Mouse (Mus musculus): Measurements from ENCODE around the gene Pramel5.
"Not testable (repeated sequence)": the region's sequence is repeated elsewhere in the genome, so short reads cannot be mapped to it uniquely, and the experiment has no call there.

Pramel5 gene

DNA sequence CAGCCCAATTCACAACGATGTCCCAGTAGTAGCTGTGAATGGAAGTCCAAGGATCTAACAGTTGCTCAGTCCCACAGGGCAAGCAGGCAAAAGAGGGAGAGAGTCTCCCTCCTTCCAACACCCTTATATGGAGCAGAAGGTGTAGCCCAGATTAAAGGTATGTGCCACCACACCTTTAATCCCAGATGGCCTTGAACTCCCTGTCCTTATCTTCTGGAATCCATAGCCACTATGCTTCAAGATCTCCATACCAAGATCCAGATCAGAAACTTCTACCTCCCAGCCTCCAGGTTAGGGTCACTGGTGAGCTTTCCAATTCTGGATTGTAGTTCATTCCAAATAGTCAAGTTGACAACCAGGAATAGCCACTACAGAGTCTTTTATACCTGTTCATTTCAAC lies at the start of gene Pramel5:
TSS of gene Pramel5 (minus strand) at position 101 of the 400 bp plus-strand sequence.
- DNase-seq (ENCODE audit: low read depth): not testable (repeated sequence)

DNA sequence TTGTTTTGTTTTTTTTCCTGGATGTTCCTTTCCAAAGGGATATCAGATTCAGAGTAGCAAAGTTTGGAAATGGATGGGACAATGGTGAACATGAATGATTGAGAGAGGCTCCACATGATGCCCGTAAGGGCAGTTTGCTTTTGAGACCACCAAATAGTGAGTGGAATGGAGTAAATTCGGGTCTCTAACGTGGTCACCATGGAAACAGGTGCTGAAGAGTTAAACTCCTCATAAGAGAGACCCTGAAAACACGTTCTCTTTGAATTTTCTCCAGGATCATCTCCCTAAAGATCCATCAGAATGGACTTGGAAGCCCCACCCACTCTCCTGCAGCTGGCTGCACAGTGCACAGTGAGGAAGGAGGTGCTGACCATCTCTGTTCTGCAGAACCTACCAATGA lies 49.7 kb upstream of the Pramel5 start, which contains the start of gene Gm13128:
TSS of gene Gm13128 (plus strand) at position 301 of the 400 bp plus-strand sequence.
- not testable (repeated sequence) for DNase-seq (ENCODE audit: low read depth)

DNA sequence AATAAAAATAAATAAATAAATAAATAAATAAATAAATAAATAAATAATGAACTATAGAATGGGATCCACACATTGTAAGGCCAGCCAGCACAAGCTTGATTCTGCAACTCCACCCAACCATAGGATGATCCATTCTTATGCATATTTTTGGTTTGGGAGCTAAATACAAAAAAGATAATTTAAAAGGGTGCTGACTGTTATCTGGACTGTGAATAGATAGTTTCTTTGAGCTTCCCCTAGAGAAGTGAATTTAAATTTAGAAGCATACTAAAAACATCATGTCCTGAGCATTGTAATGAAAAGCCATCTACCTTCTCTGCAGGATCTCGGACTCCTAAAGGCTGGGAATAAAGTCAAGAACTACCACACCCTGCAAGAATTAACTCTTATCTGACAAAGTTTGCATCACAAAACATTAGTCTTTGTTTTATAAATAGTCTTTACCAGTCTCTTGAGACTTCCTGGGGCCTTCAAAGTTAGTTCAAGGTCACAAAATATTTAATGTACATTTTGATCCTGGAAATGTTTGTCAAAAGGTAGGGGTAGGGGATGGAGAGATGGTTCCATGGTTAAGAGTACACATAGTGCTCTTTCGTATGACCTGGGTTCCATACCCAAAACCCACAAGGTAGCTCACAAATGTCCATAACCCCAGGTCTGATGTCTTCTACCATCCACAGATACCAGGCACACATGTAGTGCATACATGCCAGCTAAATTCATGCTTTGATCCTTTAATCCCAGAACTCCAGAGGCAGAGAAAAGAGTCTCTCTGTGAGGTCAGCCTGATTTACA lies 32.6 kb upstream of the Pramel5 start:
- DNase-seq (ENCODE audit: low read depth): not testable (repeated sequence)

DNA sequence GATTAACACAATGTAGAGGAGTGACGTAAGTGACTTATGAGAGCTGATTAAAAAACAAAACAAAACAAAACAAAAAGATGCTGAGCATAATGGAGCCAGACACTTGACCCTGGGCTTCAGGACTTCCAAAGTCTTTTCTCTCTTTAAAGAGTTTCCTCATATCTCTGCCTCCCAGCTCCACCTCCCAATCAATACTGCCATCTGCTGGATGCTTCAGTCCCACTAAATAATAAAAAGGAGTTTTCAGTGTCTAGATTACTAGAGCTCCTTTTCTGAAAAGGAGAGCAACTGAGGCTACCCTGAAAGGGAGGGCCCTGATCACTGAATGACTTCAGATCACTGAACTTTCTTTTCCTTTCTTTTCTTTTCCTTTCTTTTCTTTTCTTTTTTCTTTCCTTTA lies 19.1 kb upstream of the Pramel5 start:
- DNase-seq (ENCODE audit: low read depth): not testable (repeated sequence)

DNA sequence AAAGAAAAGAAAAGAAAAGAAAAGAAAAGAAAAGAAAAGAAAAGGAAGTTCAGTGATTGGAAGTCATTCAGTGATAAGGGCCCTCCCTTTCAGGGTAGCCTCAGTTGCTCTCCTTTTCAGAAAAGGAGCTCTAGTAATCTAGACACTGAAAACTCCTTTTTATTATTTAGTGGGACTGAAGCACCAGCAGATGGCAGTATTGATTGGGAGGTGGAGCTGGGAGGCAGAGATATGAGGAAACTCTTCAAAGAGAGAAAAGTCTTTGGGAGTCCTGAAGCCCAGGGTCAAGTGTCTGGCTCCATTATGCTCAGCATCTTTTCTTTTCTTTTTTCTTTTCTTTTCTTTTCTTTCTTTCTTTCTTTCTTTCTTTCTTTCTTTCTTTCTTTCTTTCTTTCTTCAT lies 25.5 kb downstream of the Pramel5 start:
- not testable (repeated sequence) for DNase-seq (ENCODE audit: low read depth)

Measured in c-Kit-positive CD71-negative TER-119-negative erythroid progenitor cells, embryonic 14.5 days (primary cell).